Mouse (Mus musculus) megakaryocyte, embryonic 14.5 days (primary cell): Measurements from ENCODE around the gene Hcfc1.

Experiments used
- FLI1 ChIP-seq: IDR thresholded peaks from 2 replicates; pipeline ENCODE4 v1.6.1; 2012; ENCODE audit warnings: low read length, inconsistent platforms, mixed read lengths
- GATA1 ChIP-seq: IDR thresholded peaks from 3 replicates; pipeline ENCODE4 v1.6.1; 2012; ENCODE audit warnings: mixed read lengths, low read length, inconsistent platforms, borderline replicate concordance

DNA sequence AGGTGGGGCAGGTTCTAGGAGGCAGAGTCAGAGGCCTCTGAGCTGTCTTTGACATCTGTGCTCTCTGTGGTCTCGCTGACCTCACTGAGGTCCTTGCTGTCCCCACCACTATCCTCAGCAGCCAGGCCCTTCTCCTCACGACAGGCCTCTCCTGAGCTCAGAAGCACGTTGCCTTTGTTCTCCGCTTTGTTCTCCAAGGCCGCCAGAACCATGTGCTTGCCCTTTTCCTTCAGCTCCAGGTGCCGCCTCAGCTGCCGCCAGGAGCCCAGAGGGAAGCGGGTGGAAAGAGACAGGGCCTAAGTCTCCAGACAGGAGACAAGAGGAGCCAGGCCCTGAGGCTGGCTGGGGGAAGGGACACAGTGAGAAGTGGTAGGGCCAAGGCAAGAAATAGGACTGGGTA, 49.2 kb downstream of the Hcfc1 start:
- TF ChIP-seq GATA1 (no peak), FLI1 (no peak)
